Mouse (Mus musculus): ENCODE data around the gene Tlcd1. TPM values are rescaled to one million over a fixed set of nuclear protein-coding genes. Genes with fewer than 3 reads are reported as not detected.

The Tlcd1 gene
- polyA plus RNA-seq, 1 experiment from 2014 or later = 6.9 TPM

- no peak for DNase-seq
- Histone ChIP-seq H3K4me1 (ENCODE audit: control insufficient read depth, insufficient read depth, low read length) (0 out of 2 replicates have a peak, but pooled peaks cover 3% of the 10 kb centered on the region), H3K27me3 (ENCODE audit: control insufficient read depth, insufficient read depth, low read length) (no peaks in the 10 kb centered on the region), H3K4me3 (replicated peaks; ENCODE audit: low read depth, low read length) (no peak overlapping the region), H3K9ac (replicated peaks; ENCODE audit: low read length) (no peak overlapping the region), H3K9me3 (ENCODE audit: control insufficient read depth, low read length) (no peaks in the 10 kb centered on the region), H3K36me3 (ENCODE audit: control insufficient read depth, insufficient read depth, low read length) (peaks cover 88% of the 10 kb centered on the region), H3K27ac (replicated peaks; ENCODE audit: low read depth, low read length) (no peak overlapping the region), H3K4me2 (ENCODE audit: low read length) (no peak overlapping the region)
- 67% methylated on average over 6 of the region's 6 CpGs for WGBS
- ATAC-seq (ENCODE audit: low FRiP score, low TSS enrichment) = no peak
Measured at GRCm38 (mm10) chr11:78156156-78156699, 20.3 kb upstream of the Tlcd1 start.

- DNase-seq = peak; percentile 91
- no peak overlapping the region for H3K27ac ChIP-seq (replicated peaks; ENCODE audit: low read depth, low read length)
- no peak overlapping the region for H3K4me2 ChIP-seq (ENCODE audit: low read length)
- H3K4me3 ChIP-seq (replicated peaks; ENCODE audit: low read depth, low read length) = no peak overlapping the region
- H3K27me3 ChIP-seq (ENCODE audit: control insufficient read depth, insufficient read depth, low read length) = no peaks in the 10 kb centered on the region
- peaks cover 79% of the 10 kb centered on the region for H3K36me3 ChIP-seq (ENCODE audit: control insufficient read depth, insufficient read depth, low read length)
- no peaks in the 10 kb centered on the region for H3K9me3 ChIP-seq (ENCODE audit: control insufficient read depth, low read length)
- no peak overlapping the region for H3K9ac ChIP-seq (replicated peaks; ENCODE audit: low read length)
- H3K4me1 ChIP-seq (ENCODE audit: control insufficient read depth, insufficient read depth, low read length) = peaks cover 19% of the 10 kb centered on the region
- ATAC-seq (ENCODE audit: low FRiP score, low TSS enrichment) = 0 out of 2 replicates have a peak, but pooled peaks have one; percentile 28
- WGBS = 20% methylated on average over 2 of the region's 2 CpGs
Measured at GRCm38 (mm10) chr11:78159096-78159495, 17.4 kb upstream of the Tlcd1 start.

GRCm38 (mm10) chr11:78159557-78159956, 17.0 kb upstream of the Tlcd1 start:
- no peaks in the 10 kb centered on the region for H3K27me3 ChIP-seq (ENCODE audit: control insufficient read depth, insufficient read depth, low read length)
- no peak overlapping the region for H3K27ac ChIP-seq (replicated peaks; ENCODE audit: low read depth, low read length)
- 84% methylated on average over 7 of the region's 7 CpGs for WGBS
- no peak overlapping the region for H3K4me2 ChIP-seq (ENCODE audit: low read length)
- ATAC-seq (ENCODE audit: low FRiP score, low TSS enrichment) (no peak), DNase-seq (no peak)
- H3K36me3 ChIP-seq (ENCODE audit: control insufficient read depth, insufficient read depth, low read length) = peaks cover 74% of the 10 kb centered on the region
- no peak overlapping the region for H3K4me3 ChIP-seq (replicated peaks; ENCODE audit: low read depth, low read length)
- H3K9me3 ChIP-seq (ENCODE audit: control insufficient read depth, low read length) = no peaks in the 10 kb centered on the region
- H3K9ac ChIP-seq (replicated peaks; ENCODE audit: low read length) = no peak overlapping the region
- H3K4me1 ChIP-seq (ENCODE audit: control insufficient read depth, insufficient read depth, low read length) = peaks cover 19% of the 10 kb centered on the region

- WGBS = 92% methylated on average over 18 of the region's 18 CpGs
- Histone ChIP-seq H3K27ac (replicated peaks; ENCODE audit: low read depth, low read length) (no peak overlapping the region), H3K4me1 (ENCODE audit: control insufficient read depth, insufficient read depth, low read length) (peaks cover 19% of the 10 kb centered on the region), H3K36me3 (ENCODE audit: control insufficient read depth, insufficient read depth, low read length) (peaks cover 68% of the 10 kb centered on the region), H3K9me3 (ENCODE audit: control insufficient read depth, low read length) (no peaks in the 10 kb centered on the region), H3K4me3 (replicated peaks; ENCODE audit: low read depth, low read length) (no peak overlapping the region), H3K9ac (replicated peaks; ENCODE audit: low read length) (no peak overlapping the region), H3K4me2 (ENCODE audit: low read length) (no peak overlapping the region), H3K27me3 (ENCODE audit: control insufficient read depth, insufficient read depth, low read length) (no peaks in the 10 kb centered on the region)
- ATAC-seq (ENCODE audit: low FRiP score, low TSS enrichment) (no peak), DNase-seq (no peak)
Measured at GRCm38 (mm10) chr11:78160171-78160570, 16.3 kb upstream of the Tlcd1 start.

- Histone ChIP-seq H3K9ac (replicated peaks; ENCODE audit: low read length) (no peak overlapping the region), H3K27me3 (ENCODE audit: control insufficient read depth, insufficient read depth, low read length) (no peaks in the 10 kb centered on the region), H3K9me3 (ENCODE audit: control insufficient read depth, low read length) (no peaks in the 10 kb centered on the region), H3K4me3 (replicated peaks; ENCODE audit: low read depth, low read length) (no peak overlapping the region), H3K36me3 (ENCODE audit: control insufficient read depth, insufficient read depth, low read length) (peaks cover 63% of the 10 kb centered on the region), H3K27ac (replicated peaks; ENCODE audit: low read depth, low read length) (no peak overlapping the region), H3K4me1 (ENCODE audit: control insufficient read depth, insufficient read depth, low read length) (peaks cover 20% of the 10 kb centered on the region), H3K4me2 (ENCODE audit: low read length) (no peak overlapping the region)
- DNase-seq = no peak
- 91% methylated on average over 3 of the region's 3 CpGs for WGBS
- no peak for ATAC-seq (ENCODE audit: low FRiP score, low TSS enrichment)
Measured at GRCm38 (mm10) chr11:78160675-78161074, 15.8 kb upstream of the Tlcd1 start.

GRCm38 (mm10) chr11:78161169-78161568, 15.3 kb upstream of the Tlcd1 start:
- DNase-seq (no peak), ATAC-seq (ENCODE audit: low FRiP score, low TSS enrichment) (no peak)
- Histone ChIP-seq H3K36me3 (ENCODE audit: control insufficient read depth, insufficient read depth, low read length) (peaks cover 58% of the 10 kb centered on the region), H3K4me1 (ENCODE audit: control insufficient read depth, insufficient read depth, low read length) (peaks cover 25% of the 10 kb centered on the region), H3K27me3 (ENCODE audit: control insufficient read depth, insufficient read depth, low read length) (no peaks in the 10 kb centered on the region), H3K4me3 (replicated peaks; ENCODE audit: low read depth, low read length) (no peak overlapping the region), H3K9ac (replicated peaks; ENCODE audit: low read length) (no peak overlapping the region), H3K4me2 (ENCODE audit: low read length) (no peak overlapping the region), H3K9me3 (ENCODE audit: control insufficient read depth, low read length) (no peaks in the 10 kb centered on the region), H3K27ac (replicated peaks; ENCODE audit: low read depth, low read length) (no peak overlapping the region)
- WGBS = 92% methylated on average over 14 of the region's 14 CpGs

- Histone ChIP-seq H3K4me1 (ENCODE audit: control insufficient read depth, insufficient read depth, low read length) (peaks cover 26% of the 10 kb centered on the region), H3K4me2 (ENCODE audit: low read length) (peak overlapping the region; percentile 86), H3K9ac (replicated peaks; ENCODE audit: low read length) (peak overlapping the region; percentile 100; the same call in 1 of the 2 replicates), H3K4me3 (replicated peaks; ENCODE audit: low read depth, low read length) (0 out of 2 replicates have a peak overlapping the region, but pooled peaks have one; percentile 100), H3K36me3 (ENCODE audit: control insufficient read depth, insufficient read depth, low read length) (peaks cover 52% of the 10 kb centered on the region), H3K9me3 (ENCODE audit: control insufficient read depth, low read length) (no peaks in the 10 kb centered on the region), H3K27ac (replicated peaks; ENCODE audit: low read depth, low read length) (peak overlapping the region; percentile 97; the same call in 1 of the 2 replicates), H3K27me3 (ENCODE audit: control insufficient read depth, insufficient read depth, low read length) (no peaks in the 10 kb centered on the region)
- no peak for DNase-seq
- 72% methylated on average over 4 of the region's 4 CpGs for WGBS
- ATAC-seq (ENCODE audit: low FRiP score, low TSS enrichment) = no peak
Measured at GRCm38 (mm10) chr11:78161968-78162367, 14.5 kb upstream of the Tlcd1 start.

GRCm38 (mm10) chr11:78162504-78162903, 14.0 kb upstream of the Tlcd1 start:
- peak overlapping the region; percentile 97 for H3K27ac ChIP-seq (replicated peaks; ENCODE audit: low read depth, low read length)
- no peak for DNase-seq
- ATAC-seq (ENCODE audit: low FRiP score, low TSS enrichment) = no peak
- peak overlapping the region; percentile 86 for H3K4me2 ChIP-seq (ENCODE audit: low read length)
- H3K4me3 ChIP-seq (replicated peaks; ENCODE audit: low read depth, low read length) = peak overlapping the region; percentile 100
- H3K27me3 ChIP-seq (ENCODE audit: control insufficient read depth, insufficient read depth, low read length) = no peaks in the 10 kb centered on the region
- H3K4me1 ChIP-seq (ENCODE audit: control insufficient read depth, insufficient read depth, low read length) = peaks cover 26% of the 10 kb centered on the region
- WGBS = 33% methylated on average over 6 of the region's 6 CpGs
- H3K9me3 ChIP-seq (ENCODE audit: control insufficient read depth, low read length) = no peaks in the 10 kb centered on the region
- peak overlapping the region; percentile 100 for H3K9ac ChIP-seq (replicated peaks; ENCODE audit: low read length)
- H3K36me3 ChIP-seq (ENCODE audit: control insufficient read depth, insufficient read depth, low read length) = peaks cover 48% of the 10 kb centered on the region

GRCm38 (mm10) chr11:78163045-78163444, 13.5 kb upstream of the Tlcd1 start:
- peak overlapping the region; percentile 100 for H3K4me3 ChIP-seq (replicated peaks; ENCODE audit: low read depth, low read length)
- no peaks in the 10 kb centered on the region for H3K27me3 ChIP-seq (ENCODE audit: control insufficient read depth, insufficient read depth, low read length)
- H3K27ac ChIP-seq (replicated peaks; ENCODE audit: low read depth, low read length) = peak overlapping the region; percentile 97
- no peak for ATAC-seq (ENCODE audit: low FRiP score, low TSS enrichment)
- H3K9me3 ChIP-seq (ENCODE audit: control insufficient read depth, low read length) = no peaks in the 10 kb centered on the region
- H3K4me2 ChIP-seq (ENCODE audit: low read length) = peak overlapping the region; percentile 86
- H3K9ac ChIP-seq (replicated peaks; ENCODE audit: low read length) = peak overlapping the region; percentile 100
- 93% methylated on average over 2 of the region's 2 CpGs for WGBS
- peaks cover 26% of the 10 kb centered on the region for H3K4me1 ChIP-seq (ENCODE audit: control insufficient read depth, insufficient read depth, low read length)
- peaks cover 43% of the 10 kb centered on the region for H3K36me3 ChIP-seq (ENCODE audit: control insufficient read depth, insufficient read depth, low read length)
- DNase-seq = no peak

Data from midbrain, embryonic 14.5 days (tissue).